In the genomic region with DNA sequence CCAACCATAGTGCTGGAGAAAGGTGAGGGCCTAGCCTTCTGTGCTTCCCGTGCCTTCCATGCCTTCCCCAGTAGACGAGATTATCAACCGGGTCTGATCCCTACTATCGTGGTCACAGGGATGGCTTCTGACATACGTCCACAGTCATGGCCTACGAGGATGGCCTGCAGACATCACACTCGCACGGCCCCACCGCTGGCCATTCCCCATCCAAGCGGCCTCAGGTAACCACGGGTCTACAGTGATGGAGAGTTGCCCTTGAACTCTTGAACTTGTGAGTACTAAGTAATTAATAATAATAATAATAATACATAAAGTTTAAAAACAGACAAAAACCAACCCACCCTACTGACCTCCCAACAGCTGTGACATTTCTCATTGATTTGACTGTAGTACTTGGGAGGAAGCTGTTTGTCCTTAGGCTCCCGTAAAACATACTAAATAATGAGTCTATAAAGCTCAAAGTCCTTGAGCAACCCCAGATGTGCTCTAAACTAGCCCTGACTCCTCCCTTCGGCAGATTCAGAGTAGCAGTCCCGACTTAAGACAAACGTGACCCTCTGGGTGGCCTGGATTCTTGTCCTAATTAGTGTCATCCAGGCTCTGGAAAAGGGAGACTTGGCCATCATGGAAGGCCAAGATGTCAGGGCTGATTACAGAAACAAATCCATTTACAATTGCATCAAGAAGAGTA, we compare ENCODE assay signal across 14 mouse cellular contexts.
DNase-seq lines count a peak whose midpoint lies in the region; ATAC-seq and TF ChIP-seq lines count a peak whose summit lies in the region.
"Had no signal": no experiment of that assay in that cellular context is flagged by ENCODE, and none has a peak within 500 bp of the region (broad histone marks: within the 10 kb centered on the region; RNA-seq: fewer than 3 reads in every experiment).

No protein-coding gene starts in this region.

- TF ChIP-seq CTCF in kidney, postnatal 0 days (IDR thresholded peaks at IDR 0.05; ENCODE audit: low read depth), result no peak

- H3K9ac ChIP-seq in liver, embryonic 12.5 days, result no peak overlapping the region
- H3K9ac ChIP-seq in intestine, embryonic 14.5 days (ENCODE audit: low read length), result no peak overlapping the region
- no peak overlapping the region for H3K9ac ChIP-seq in kidney, postnatal 0 days (ENCODE audit: low read depth, low read length)
- H3K9ac ChIP-seq in forebrain, embryonic 13.5 days, result no peak overlapping the region
- H3K9ac ChIP-seq: midbrain, embryonic 15.5 days; neural tube, embryonic 13.5 days had no signal

- H3K9me3 ChIP-seq in liver, embryonic 12.5 days (replicated peaks), result no peaks in the 10 kb centered on the region
- no peaks in the 10 kb centered on the region for H3K9me3 ChIP-seq in intestine, embryonic 14.5 days (ENCODE audit: control insufficient read depth, low read length)
- no peaks in the 10 kb centered on the region for H3K9me3 ChIP-seq in kidney, postnatal 0 days (replicated peaks; ENCODE audit: low read length)
- H3K9me3 ChIP-seq in forebrain, embryonic 13.5 days (replicated peaks), result no peaks in the 10 kb centered on the region
- H3K9me3 ChIP-seq: midbrain, embryonic 15.5 days; neural tube, embryonic 13.5 days had no signal

- no peak for ATAC-seq in liver, embryonic 12.5 days
- ATAC-seq in intestine, embryonic 14.5 days (replicated peaks; ENCODE audit: low FRiP score, low TSS enrichment, low read depth), result 0 out of 2 replicates have a peak, but pooled peaks have one; percentile 27
- ATAC-seq in kidney, postnatal 0 days (replicated peaks; ENCODE audit: low FRiP score, low read depth), result peak; percentile 66
- no peak for ATAC-seq in forebrain, embryonic 13.5 days
- ATAC-seq: CD4-positive, CD25-positive, alpha-beta regulatory T cell, adult 4 months; hindbrain, embryonic 16.5 days; midbrain, embryonic 15.5 days; Patski had no signal

- DNase-seq in liver, result no peak
- DNase-seq in intestine, embryonic 14.5 days (ENCODE audit: low spot score), result peak; percentile 60
- peak; percentile 94 for DNase-seq in kidney, postnatal 0 days (ENCODE audit: low spot score)
- DNase-seq in retina, postnatal 1 day, result peak; percentile 48
- DNase-seq in layer of hippocampus, postnatal 36 days, result no peak
- DNase-seq in gastrocnemius, postnatal 25 days, result no peak

- no peaks in the 10 kb centered on the region for H3K27me3 ChIP-seq in liver, embryonic 12.5 days (replicated peaks)
- no peaks in the 10 kb centered on the region for H3K27me3 ChIP-seq in intestine, embryonic 14.5 days (replicated peaks; ENCODE audit: control insufficient read depth, insufficient read depth, low read length)
- H3K27me3 ChIP-seq in kidney, postnatal 0 days (ENCODE audit: insufficient read depth, low read length), result no peaks in the 10 kb centered on the region
- H3K27me3 ChIP-seq in forebrain, embryonic 13.5 days, result no peaks in the 10 kb centered on the region
- H3K27me3 ChIP-seq: midbrain, embryonic 15.5 days; Patski had no signal

- 0 out of 2 replicates have a peak overlapping the region, but pooled peaks have one; percentile 17 for H3K27ac ChIP-seq in liver, embryonic 12.5 days
- H3K27ac ChIP-seq in intestine, embryonic 14.5 days (ENCODE audit: low read depth), result no peak overlapping the region
- peak overlapping the region; percentile 76; the same call in 1 of the 2 replicates for H3K27ac ChIP-seq in kidney, postnatal 0 days
- H3K27ac ChIP-seq in forebrain, embryonic 13.5 days, result no peak overlapping the region
- H3K27ac ChIP-seq: left cerebral cortex, adult 2 months; midbrain, embryonic 15.5 days; neural tube, embryonic 13.5 days had no signal

- H3K36me3 ChIP-seq in liver, embryonic 12.5 days, result no peaks in the 10 kb centered on the region
- no peaks in the 10 kb centered on the region for H3K36me3 ChIP-seq in intestine, embryonic 14.5 days (ENCODE audit: control insufficient read depth, insufficient read depth, low read length)
- H3K36me3 ChIP-seq in kidney, postnatal 0 days (ENCODE audit: insufficient read depth, low read length), result no peaks in the 10 kb centered on the region
- H3K36me3 ChIP-seq in forebrain, embryonic 13.5 days (ENCODE audit: poor library complexity, severe bottlenecking), result no peaks in the 10 kb centered on the region
- H3K36me3 ChIP-seq: midbrain, embryonic 15.5 days; neural tube, embryonic 13.5 days had no signal

- peaks cover 21% of the 10 kb centered on the region for H3K4me1 ChIP-seq in liver, embryonic 12.5 days
- peaks cover 19% of the 10 kb centered on the region; the same call in 1 of the 2 replicates for H3K4me1 ChIP-seq in intestine, embryonic 14.5 days (replicated peaks; ENCODE audit: control insufficient read depth, insufficient read depth, low read length)
- H3K4me1 ChIP-seq in kidney, postnatal 0 days (replicated peaks; ENCODE audit: insufficient read depth, low read length), result 0 out of 2 replicates have a peak, but pooled peaks cover 6% of the 10 kb centered on the region
- peaks cover 20% of the 10 kb centered on the region for H3K4me1 ChIP-seq in forebrain, embryonic 13.5 days

- H3K4me2 ChIP-seq in liver, embryonic 12.5 days, result no peak overlapping the region
- no peak overlapping the region for H3K4me2 ChIP-seq in intestine, embryonic 14.5 days (ENCODE audit: low read length)
- H3K4me2 ChIP-seq in kidney, postnatal 0 days (ENCODE audit: low read length), result no peak overlapping the region
- H3K4me2 ChIP-seq in forebrain, embryonic 13.5 days, result no peak overlapping the region
- H3K4me2 ChIP-seq: midbrain, embryonic 15.5 days; neural tube, embryonic 13.5 days had no signal

- no peak overlapping the region for H3K4me3 ChIP-seq in liver, embryonic 12.5 days
- no peak overlapping the region for H3K4me3 ChIP-seq in intestine, embryonic 14.5 days (ENCODE audit: low read depth, low read length)
- H3K4me3 ChIP-seq in kidney, postnatal 0 days (replicated peaks; ENCODE audit: low read depth, low read length), result no peak overlapping the region
- no peak overlapping the region for H3K4me3 ChIP-seq in forebrain, embryonic 13.5 days
- H3K4me3 ChIP-seq: left cerebral cortex, adult 2 months; midbrain, embryonic 15.5 days; neural tube, embryonic 13.5 days had no signal

- WGBS in liver, embryonic 12.5 days (ENCODE audit: insufficient replicate concordance), result 67% methylated on average over 15 of the region's 15 CpGs
- 56% methylated on average over 15 of the region's 15 CpGs for WGBS in intestine, embryonic 14.5 days
- WGBS in kidney, postnatal 0 days, result 53% methylated on average over 15 of the region's 15 CpGs
- 90% methylated on average over 15 of the region's 15 CpGs for WGBS in forebrain, embryonic 13.5 days

Comparison
In these comparisons a context has a peak if more than half of its experiments do, and no peak if none do; other contexts are left out.
1. ATAC-seq: peak in intestine, embryonic 14.5 days (single experiment) and kidney, postnatal 0 days (single experiment); none in liver, embryonic 12.5 days (single experiment) and forebrain, embryonic 13.5 days (single experiment).
2. H3K27ac ChIP-seq: peak in liver, embryonic 12.5 days (single experiment) and kidney, postnatal 0 days (single experiment); none in intestine, embryonic 14.5 days (single experiment) and forebrain, embryonic 13.5 days (single experiment).
3. DNase-seq: peak in intestine, embryonic 14.5 days (single experiment), kidney, postnatal 0 days (single experiment) and retina, postnatal 1 day (single experiment); none in liver (single experiment), layer of hippocampus, postnatal 36 days (0 of 2) and gastrocnemius, postnatal 25 days (single experiment).